Mouse (Mus musculus) forebrain, embryonic 13.5 days (tissue): ENCODE measurements around the gene Rab5if. TPM values are rescaled to one million over a fixed set of nuclear protein-coding genes. Genes with fewer than 3 reads are reported as not detected.
"Not testable (repeated sequence)": the region's sequence is repeated elsewhere in the genome, so short reads cannot be mapped to it uniquely, and the experiment has no call there.

ENCODE experiments used
- ATAC-seq: fragments of 200-750 bp; cut with Nextera tagmentation; 2 replicates; pipeline ENCODE4 v1.8.0; 2017
- H3K27ac ChIP-seq: fragments of 300-500 bp; sonication (generic); 2 replicates; pipeline ENCODE4 v1.5.1; 2015; ENCODE audit warnings: inconsistent platforms, mild to moderate bottlenecking, moderate library complexity
- H3K27me3 ChIP-seq: fragments of 300-500 bp; sonication (generic); 2 replicates; pipeline ENCODE4 v1.6.1; 2015; ENCODE audit warnings: mild to moderate bottlenecking, inconsistent platforms
- H3K36me3 ChIP-seq: fragments of 300-500 bp; sonication (generic); 2 replicates; pipeline ENCODE4 v1.6.1; 2015; ENCODE audit warnings: mild to moderate bottlenecking, inconsistent platforms; ENCODE audit not compliant: poor library complexity, severe bottlenecking
- H3K4me1 ChIP-seq: fragments of 300-500 bp; sonication (generic); 2 replicates; pipeline ENCODE4 v1.6.1; 2015; ENCODE audit warnings: inconsistent platforms
- H3K4me2 ChIP-seq: fragments of 300-500 bp; sonication (generic); 2 replicates; pipeline ENCODE4 v1.6.1; 2015; ENCODE audit warnings: inconsistent platforms, mild to moderate bottlenecking, moderate library complexity
- H3K4me3 ChIP-seq: fragments of 300-500 bp; sonication (generic); 2 replicates; pipeline ENCODE4 v1.5.1; 2015; ENCODE audit warnings: mild to moderate bottlenecking, inconsistent platforms
- H3K9ac ChIP-seq: fragments of 300-500 bp; sonication (generic); 2 replicates; pipeline ENCODE4 v1.6.1; 2015; ENCODE audit warnings: mild to moderate bottlenecking, inconsistent platforms
- H3K9me3 ChIP-seq: fragments of 300-500 bp; sonication (generic); replicated peaks from 2 replicates; pipeline ENCODE4 v1.6.1; 2016; ENCODE audit warnings: inconsistent platforms
- WGBS: fragments of 180-500 bp; shearing (Covaris S2); methylation state at CpG from one replicate; pipeline ENCODE4 v1.1.7; 2015; 5-methylcytosine and 5-hydroxymethylcytosine counted together
- polyA plus RNA-seq: library from polyadenylated mRNA; unstranded; fragments of >200 nt; fragmentation: Nextera tagmentation; extraction: Ambion mirVana; gene quantifications from 2 replicates; pipeline ENCODE4 v1.2.1, GENCODE M21; 2015

Gene Rab5if
- polyA plus RNA-seq, 1 experiment from 2014 or later, result 168 TPM

GRCm38 (mm10) chr2:156841841-156842706 lies 20.9 kb upstream of the Rab5if start:
- ATAC-seq, result peak; percentile 33
- Histone ChIP-seq H3K36me3 (peaks cover 24% of the 10 kb centered on the region), H3K27ac (peak overlapping the region; percentile 82), H3K27me3 (no peaks in the 10 kb centered on the region), H3K4me3 (peak overlapping the region; percentile 57), H3K4me1 (peaks cover 65% of the 10 kb centered on the region), H3K4me2 (peak overlapping the region; percentile 83), H3K9ac (peak overlapping the region; percentile 76), H3K9me3 (no peaks in the 10 kb centered on the region)
- 2% methylated on average over 20 of the region's 20 CpGs for WGBS

GRCm38 (mm10) chr2:156842711-156843110 lies 20.2 kb upstream of the Rab5if start:
- peak overlapping the region; percentile 83 for H3K4me2 ChIP-seq
- peak overlapping the region; percentile 76 for H3K9ac ChIP-seq
- no peaks in the 10 kb centered on the region for H3K27me3 ChIP-seq
- H3K27ac ChIP-seq, result peak overlapping the region; percentile 82
- no peaks in the 10 kb centered on the region for H3K9me3 ChIP-seq
- peaks cover 30% of the 10 kb centered on the region for H3K36me3 ChIP-seq
- no peak for ATAC-seq
- H3K4me1 ChIP-seq, result peaks cover 65% of the 10 kb centered on the region
- peak overlapping the region; percentile 57 for H3K4me3 ChIP-seq
- 8% methylated on average over 11 of the region's 11 CpGs for WGBS

GRCm38 (mm10) chr2:156843331-156843730 lies 19.6 kb upstream of the Rab5if start:
- Histone ChIP-seq H3K27ac (no peak overlapping the region), H3K9ac (0 out of 2 replicates have a peak overlapping the region, but pooled peaks have one; percentile 0), H3K4me2 (peak overlapping the region; percentile 83), H3K9me3 (no peaks in the 10 kb centered on the region), H3K4me1 (peaks cover 64% of the 10 kb centered on the region), H3K36me3 (peaks cover 36% of the 10 kb centered on the region), H3K27me3 (no peaks in the 10 kb centered on the region), H3K4me3 (peak overlapping the region; percentile 57)
- 59% methylated on average over 10 of the region's 10 CpGs for WGBS
- no peak for ATAC-seq

GRCm38 (mm10) chr2:156844715-156845114 lies 18.2 kb upstream of the Rab5if start:
- H3K27ac ChIP-seq, result peak overlapping the region; percentile 63
- H3K4me2 ChIP-seq, result peak overlapping the region; percentile 24
- ATAC-seq, result no peak
- no peak overlapping the region for H3K4me3 ChIP-seq
- peaks cover 50% of the 10 kb centered on the region for H3K36me3 ChIP-seq
- 40% methylated on average over 10 of the region's 10 CpGs for WGBS
- no peaks in the 10 kb centered on the region for H3K9me3 ChIP-seq
- H3K27me3 ChIP-seq, result no peaks in the 10 kb centered on the region
- peak overlapping the region; percentile 37; the same call in 1 of the 2 replicates for H3K9ac ChIP-seq
- H3K4me1 ChIP-seq, result peaks cover 51% of the 10 kb centered on the region

- ATAC-seq, result no peak
- Histone ChIP-seq H3K36me3 (peaks cover 78% of the 10 kb centered on the region), H3K4me2 (no peak overlapping the region), H3K4me3 (no peak overlapping the region), H3K27ac (no peak overlapping the region), H3K27me3 (no peaks in the 10 kb centered on the region), H3K9me3 (no peaks in the 10 kb centered on the region), H3K4me1 (peaks cover 33% of the 10 kb centered on the region), H3K9ac (no peak overlapping the region)
- WGBS, result 58% methylated on average over 6 of the region's 6 CpGs
These were observed 15.3 kb upstream of the Rab5if start for GRCm38 (mm10) chr2:156847653-156848052.

DNA sequence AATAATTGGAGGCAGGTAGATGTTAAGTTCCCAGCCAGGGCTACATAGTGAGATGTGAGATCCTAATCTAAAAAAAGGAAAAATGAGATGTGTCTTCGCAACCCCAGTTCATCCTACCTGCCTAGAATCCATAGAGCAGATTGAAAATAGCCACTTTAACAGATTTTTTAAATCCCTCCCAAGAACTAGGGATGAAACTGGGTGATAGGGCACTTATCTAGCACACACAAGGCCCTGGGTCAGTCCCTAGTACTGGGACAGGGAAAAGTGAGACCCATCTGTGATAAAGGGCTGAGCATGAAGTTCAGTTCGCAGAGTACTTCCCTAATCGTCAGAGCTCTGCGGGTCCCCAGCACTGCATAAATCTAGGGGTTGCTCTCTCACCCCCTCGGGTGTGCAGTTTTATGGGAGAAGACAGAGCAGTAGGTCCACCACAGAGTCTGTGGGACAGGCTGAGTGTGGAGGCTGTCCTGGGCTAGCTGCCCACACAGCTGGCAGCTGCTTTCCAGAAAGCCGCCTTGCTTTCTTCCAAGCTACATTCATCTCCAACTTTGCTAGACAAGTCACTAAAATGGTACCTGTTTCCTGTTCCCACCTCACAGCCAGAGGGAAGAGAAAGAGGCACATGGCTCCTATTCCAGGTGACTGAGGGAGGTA lies 14.3 kb upstream of the Rab5if start:
- H3K4me3 ChIP-seq, result no peak overlapping the region
- ATAC-seq, result no peak
- no peaks in the 10 kb centered on the region for H3K9me3 ChIP-seq
- peaks cover 82% of the 10 kb centered on the region for H3K36me3 ChIP-seq
- H3K27ac ChIP-seq, result no peak overlapping the region
- WGBS, result 91% methylated on average over 6 of the region's 6 CpGs
- no peak overlapping the region for H3K4me2 ChIP-seq
- H3K4me1 ChIP-seq, result peaks cover 23% of the 10 kb centered on the region
- no peak overlapping the region for H3K9ac ChIP-seq
- no peaks in the 10 kb centered on the region for H3K27me3 ChIP-seq

DNA sequence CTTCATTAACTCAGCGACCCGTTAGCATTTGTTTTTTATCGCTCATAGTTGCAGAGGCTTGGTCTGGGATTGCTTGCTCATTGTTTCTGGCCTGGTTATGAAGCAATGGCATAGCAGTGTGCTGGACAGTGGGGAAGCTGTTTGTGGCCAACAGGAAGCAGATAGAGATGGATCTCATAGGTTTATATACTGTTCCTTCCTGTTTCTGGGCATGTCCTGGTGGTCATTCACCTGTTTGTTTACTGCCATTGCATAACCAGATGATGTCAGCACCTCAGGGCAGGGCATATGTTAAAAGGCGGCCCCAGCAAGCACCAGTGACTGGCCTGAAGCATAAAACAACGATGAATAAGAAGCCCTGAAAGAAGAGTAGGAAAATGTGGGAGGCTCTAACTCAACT lies 12.4 kb upstream of the Rab5if start:
- no peak for ATAC-seq
- H3K36me3 ChIP-seq, result peaks cover 79% of the 10 kb centered on the region
- 93% methylated on average over 5 of the region's 5 CpGs for WGBS
- no peak overlapping the region for H3K4me2 ChIP-seq
- no peaks in the 10 kb centered on the region for H3K9me3 ChIP-seq
- no peak overlapping the region for H3K27ac ChIP-seq
- H3K4me1 ChIP-seq, result peaks cover 10% of the 10 kb centered on the region
- no peak overlapping the region for H3K9ac ChIP-seq
- no peaks in the 10 kb centered on the region for H3K27me3 ChIP-seq
- H3K4me3 ChIP-seq, result no peak overlapping the region

DNA sequence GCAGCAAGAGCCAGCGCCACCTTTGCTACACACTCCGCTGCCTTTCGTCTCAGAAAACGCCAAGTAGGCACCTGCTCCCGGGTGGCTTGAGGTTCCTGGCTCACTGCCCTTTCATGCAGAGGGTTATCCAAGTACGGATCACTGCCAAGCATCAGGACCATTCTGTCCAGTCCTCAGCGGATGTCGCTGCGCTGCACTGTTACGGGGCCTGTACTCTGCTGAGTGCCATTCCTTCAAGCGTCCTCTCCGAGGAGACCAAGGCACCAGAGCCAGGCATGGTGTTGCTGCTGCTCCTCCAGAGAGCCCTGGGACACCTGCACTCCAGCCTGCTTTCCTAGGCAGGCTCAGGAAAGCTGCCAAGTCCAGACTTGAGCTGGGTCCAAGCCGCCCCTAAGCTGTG lies 9.3 kb upstream of the Rab5if start:
- ATAC-seq, H3K27me3 ChIP-seq, H3K4me2 ChIP-seq, H3K9ac ChIP-seq, H3K9me3 ChIP-seq, H3K4me3 ChIP-seq, H3K27ac ChIP-seq, H3K4me1 ChIP-seq: not testable (repeated sequence)
- WGBS, result 75% methylated on average over 8 of the region's 13 CpGs
- peaks cover 76% of the 10 kb centered on the region for H3K36me3 ChIP-seq

GRCm38 (mm10) chr2:156853999-156854771 lies 8.7 kb upstream of the Rab5if start:
- not testable (repeated sequence) for H3K27me3 ChIP-seq, H3K9me3 ChIP-seq, H3K9ac ChIP-seq, H3K4me3 ChIP-seq, H3K27ac ChIP-seq, H3K4me2 ChIP-seq, H3K4me1 ChIP-seq
- ATAC-seq, result peak; percentile 50
- peaks cover 75% of the 10 kb centered on the region for H3K36me3 ChIP-seq
- WGBS, result 47% methylated on average over 13 of the region's 13 CpGs

DNA sequence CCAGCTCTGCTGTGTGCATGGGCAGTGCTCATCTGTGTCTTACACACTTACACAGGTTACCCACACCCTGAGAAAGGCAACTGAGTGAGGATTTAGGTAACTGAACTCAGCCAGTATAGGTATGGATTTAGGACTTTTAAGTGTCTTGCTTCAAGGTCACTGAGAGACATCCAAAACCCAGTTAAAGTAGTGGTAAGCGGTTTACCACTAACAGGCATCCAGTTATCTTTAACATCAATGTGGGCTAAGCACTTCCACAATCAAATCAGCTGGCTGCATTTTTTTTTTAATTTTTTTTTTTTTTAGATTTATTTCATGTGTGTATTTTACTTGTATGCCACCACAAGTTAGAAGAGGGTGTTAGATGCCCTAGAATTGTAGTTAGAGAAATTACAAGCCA lies 6.6 kb upstream of the Rab5if start:
- Histone ChIP-seq H3K9ac (no peak overlapping the region), H3K36me3 (peaks cover 56% of the 10 kb centered on the region), H3K4me3 (no peak overlapping the region), H3K9me3 (no peaks in the 10 kb centered on the region), H3K27me3 (no peaks in the 10 kb centered on the region), H3K27ac (no peak overlapping the region), H3K4me1 (peaks cover 7% of the 10 kb centered on the region), H3K4me2 (no peak overlapping the region)
- no peak for ATAC-seq
- 93% methylated on average over 1 of the region's 1 CpGs for whole genome bisulfite sequencing

- Histone ChIP-seq H3K9ac (no peak overlapping the region; the same call in 1 of the 2 replicates), H3K4me1 (peaks cover 15% of the 10 kb centered on the region), H3K27ac (no peak overlapping the region), H3K4me2 (no peak overlapping the region), H3K36me3 (peaks cover 45% of the 10 kb centered on the region), H3K9me3 (no peaks in the 10 kb centered on the region), H3K4me3 (no peak overlapping the region), H3K27me3 (no peaks in the 10 kb centered on the region)
- no peak for ATAC-seq
- WGBS, result 82% methylated on average over 3 of the region's 3 CpGs
These were observed 5.5 kb upstream of the Rab5if start for GRCm38 (mm10) chr2:156857385-156857791.

DNA sequence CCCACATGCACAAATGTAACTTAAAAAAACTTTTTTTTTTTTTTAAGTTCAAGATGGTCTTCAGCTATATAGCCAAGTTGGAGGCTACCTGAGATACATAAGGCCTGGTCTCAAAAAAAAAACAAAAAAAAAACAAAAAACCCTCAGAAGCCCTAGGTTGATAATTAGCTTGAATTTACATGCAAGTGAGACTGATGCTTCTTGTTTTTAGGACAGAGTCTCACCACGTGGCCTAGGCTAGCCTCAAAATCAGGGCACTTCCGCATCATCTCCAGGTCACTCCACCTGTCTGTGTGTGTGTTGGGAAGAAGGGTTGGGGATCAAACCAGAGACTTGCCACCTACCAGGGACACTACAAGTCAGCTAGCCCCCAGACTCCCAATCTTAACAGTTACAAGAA lies 5.1 kb upstream of the Rab5if start, which contains the start of gene 4930518I15Rik:
Gene 4930518I15Rik, minus strand, starts transcription at position 112 of the 400 bp plus-strand sequence.
- H3K36me3 ChIP-seq, result peaks cover 42% of the 10 kb centered on the region
- no peak within 1 kb of the TSS for H3K4me3 ChIP-seq
- H3K4me2 ChIP-seq, result no peak within 1 kb of the TSS
- H3K27ac ChIP-seq, result no peak within 1 kb of the TSS
- ATAC-seq, result no peak
- no peaks in the 10 kb centered on the region for H3K27me3 ChIP-seq
- no peak within 1 kb of the TSS; the same call in 1 of the 2 replicates for H3K9ac ChIP-seq
- peaks cover 15% of the 10 kb centered on the region for H3K4me1 ChIP-seq
- WGBS, result 82% methylated on average over 2 of the region's 2 CpGs
- no peaks in the 10 kb centered on the region for H3K9me3 ChIP-seq
